Mouse (Mus musculus) limb, embryonic 14.5 days (tissue): ENCODE data around the gene Cobl. TPM values are rescaled to one million over a fixed set of nuclear protein-coding genes. Genes with fewer than 3 reads are reported as not detected.
A peak's percentile ranks its signal among the peaks of the same experiment; 100 is the strongest.

Experiments
- ATAC-seq: fragments of 200-750 bp; cut with Nextera tagmentation; 2 replicates; pipeline ENCODE4 v1.8.0; 2017; ENCODE audit warnings: low read depth, moderate number of reproducible peaks, moderate TSS enrichment; ENCODE audit not compliant: low FRiP score
- DNase-seq: peaks from one replicate; pipeline ENCODE4 v3.0.0-alpha.2; 2015; ENCODE audit warnings: low spot score
- H3K27ac ChIP-seq: fragments of 300-500 bp; sonication (generic); replicated peaks from 2 replicates; pipeline ENCODE4 v1.5.1; 2014; ENCODE audit warnings: low read depth, mild to moderate bottlenecking, low read length, moderate library complexity, mixed read lengths
- H3K27me3 ChIP-seq: fragments of 300-500 bp; sonication (generic); 2 replicates; pipeline ENCODE4 v1.6.1; 2014; ENCODE audit warnings: low read length, mixed read lengths; ENCODE audit not compliant: control insufficient read depth, insufficient read depth
- H3K36me3 ChIP-seq: fragments of 300-500 bp; sonication (generic); 2 replicates; pipeline ENCODE4 v1.6.1; 2014; ENCODE audit warnings: mild to moderate bottlenecking, low read length, moderate library complexity, mixed read lengths; ENCODE audit not compliant: control insufficient read depth, insufficient read depth
- H3K4me1 ChIP-seq: fragments of 300-500 bp; sonication (generic); 2 replicates; pipeline ENCODE4 v1.6.1; 2014; ENCODE audit warnings: antibody characterized with exemption, low read length, mixed read lengths; ENCODE audit not compliant: control insufficient read depth, insufficient read depth
- H3K4me2 ChIP-seq: fragments of 300-500 bp; sonication (generic); replicated peaks from 2 replicates; pipeline ENCODE4 v1.6.1; 2014; ENCODE audit warnings: low read depth, mild to moderate bottlenecking, low read length, moderate library complexity; ENCODE audit not compliant: severe bottlenecking
- H3K4me3 ChIP-seq: fragments of 300-500 bp; sonication (generic); replicated peaks from 2 replicates; pipeline ENCODE4 v1.5.1; 2014; ENCODE audit warnings: low read length
- H3K9ac ChIP-seq: fragments of 300-500 bp; sonication (generic); 2 replicates; pipeline ENCODE4 v1.6.1; 2014; ENCODE audit warnings: mild to moderate bottlenecking, low read depth, low read length, moderate library complexity; ENCODE audit not compliant: severe bottlenecking
- H3K9me3 ChIP-seq: fragments of 300-500 bp; sonication (generic); 2 replicates; pipeline ENCODE4 v1.6.1; 2016; ENCODE audit warnings: low read length; ENCODE audit not compliant: control insufficient read depth
- POLR2A ChIP-seq: fragments of 200-500 bp; IDR thresholded peaks from 2 replicates; pipeline ENCODE4 v1.8.0; 2012; ENCODE audit warnings: inconsistent platforms, mild to moderate bottlenecking, moderate library complexity, borderline replicate concordance; ENCODE audit not compliant: insufficient read depth, insufficient read length; ENCODE audit errors: extremely low read depth
- WGBS: fragments of 180-500 bp; shearing (Covaris S2); extraction: QIAGEN DNeasy Blood & Tissue Kit; methylation state at CpG from one replicate; pipeline ENCODE4 v1.1.7; 2014; 5-methylcytosine and 5-hydroxymethylcytosine counted together
- polyA plus RNA-seq, 2 experiments: library from polyadenylated mRNA; depleted of rRNA in 1 of 2; stranded (reverse) in 1 of 2; unstranded in 1 of 2; fragments of >200 nt; fragmentation: Nextera tagmentation in 1 of 2; extraction: Ambion mirVana in 1 of 2; gene quantifications; 2 replicates each; pipeline versions ENCODE4 v1.2.1 to v1.2.3; 2012 to 2014

Cobl gene
- polyA plus RNA-seq, 2 experiments = 22.2 to 31.3 TPM

- WGBS = 67% methylated on average over 2 of the region's 2 CpGs
- Histone ChIP-seq H3K4me2 (no peak overlapping the region), H3K36me3 (no peaks in the 10 kb centered on the region), H3K9ac (no peak overlapping the region), H3K4me3 (no peak overlapping the region), H3K27ac (no peak overlapping the region), H3K27me3 (no peaks in the 10 kb centered on the region), H3K4me1 (peaks cover 2% of the 10 kb centered on the region), H3K9me3 (no peaks in the 10 kb centered on the region)
- no peak for ATAC-seq
- DNase-seq = no peak
- no peak for TF ChIP-seq POLR2A
Observed at GRCm38 (mm10) chr11:12444215-12444614, 20.5 kb downstream of the Cobl start.

- no peak for ATAC-seq
- Histone ChIP-seq H3K4me3 (no peak overlapping the region), H3K27ac (no peak overlapping the region), H3K4me1 (peaks cover 2% of the 10 kb centered on the region), H3K9ac (no peak overlapping the region), H3K27me3 (no peaks in the 10 kb centered on the region), H3K9me3 (no peaks in the 10 kb centered on the region), H3K4me2 (no peak overlapping the region), H3K36me3 (no peaks in the 10 kb centered on the region)
- no peak for TF ChIP-seq POLR2A
- 80% methylated on average over 4 of the region's 4 CpGs for WGBS
- no peak for DNase-seq
Observed at GRCm38 (mm10) chr11:12443614-12444013, 21.1 kb downstream of the Cobl start.

- Histone ChIP-seq H3K9me3 (no peaks in the 10 kb centered on the region), H3K9ac (no peak overlapping the region), H3K4me2 (no peak overlapping the region), H3K27ac (no peak overlapping the region), H3K4me3 (no peak overlapping the region), H3K36me3 (no peaks in the 10 kb centered on the region), H3K4me1 (peaks cover 2% of the 10 kb centered on the region), H3K27me3 (no peaks in the 10 kb centered on the region)
- ATAC-seq (no peak), DNase-seq (no peak)
- no peak for TF ChIP-seq POLR2A
- 61% methylated on average over 5 of the region's 5 CpGs for WGBS
Observed at GRCm38 (mm10) chr11:12443185-12443584, 21.6 kb downstream of the Cobl start.

GRCm38 (mm10) chr11:12442283-12442682 is 22.5 kb downstream of the Cobl start:
- WGBS = 83% methylated on average over 4 of the region's 4 CpGs
- no peak for ATAC-seq
- H3K4me2 ChIP-seq = no peak overlapping the region

GRCm38 (mm10) chr11:12435905-12436304 is 28.9 kb downstream of the Cobl start:
- Histone ChIP-seq H3K9me3 (no peaks in the 10 kb centered on the region), H3K4me1 (no peaks in the 10 kb centered on the region; the same call in 1 of the 2 replicates), H3K9ac (no peak overlapping the region), H3K27ac (no peak overlapping the region), H3K27me3 (no peaks in the 10 kb centered on the region), H3K4me2 (no peak overlapping the region), H3K36me3 (no peaks in the 10 kb centered on the region), H3K4me3 (no peak overlapping the region)
- no peak for TF ChIP-seq POLR2A
- WGBS = 84% methylated on average over 3 of the region's 3 CpGs
- no peak for ATAC-seq
- no peak for DNase-seq

More at GRCm38 (mm10) chr11:12442283-12442682, 22.5 kb downstream of the Cobl start:
- H3K4me1 ChIP-seq = peaks cover 2% of the 10 kb centered on the region
- no peaks in the 10 kb centered on the region for H3K9me3 ChIP-seq
- H3K27me3 ChIP-seq = no peaks in the 10 kb centered on the region
- no peak overlapping the region for H3K27ac ChIP-seq
- no peak for TF ChIP-seq POLR2A
- no peak overlapping the region for H3K9ac ChIP-seq
- DNase-seq = no peak
- H3K4me3 ChIP-seq = no peak overlapping the region
- no peaks in the 10 kb centered on the region for H3K36me3 ChIP-seq

GRCm38 (mm10) chr11:12435018-12435417 is 29.7 kb downstream of the Cobl start:
- Histone ChIP-seq H3K4me1 (no peaks in the 10 kb centered on the region; the same call in 1 of the 2 replicates), H3K9ac (no peak overlapping the region), H3K9me3 (no peaks in the 10 kb centered on the region), H3K27me3 (no peaks in the 10 kb centered on the region), H3K36me3 (no peaks in the 10 kb centered on the region), H3K27ac (0 out of 2 replicates have a peak overlapping the region, but pooled peaks have one; percentile 2), H3K4me2 (no peak overlapping the region), H3K4me3 (no peak overlapping the region)
- no peak for TF ChIP-seq POLR2A
- DNase-seq (peak; percentile 33), ATAC-seq (peak; percentile 80)
- 42% methylated on average over 4 of the region's 4 CpGs for WGBS
